Mouse (Mus musculus) embryonic facial prominence, embryonic 10.5 days (tissue): ENCODE results near the gene Gnaz. TPM values are rescaled to one million over a fixed set of nuclear protein-coding genes. Genes with fewer than 3 reads are reported as not detected.

ENCODE experiments used
- DNase-seq: peaks from one replicate; pipeline ENCODE4 v3.0.0-alpha.2; 2017; ENCODE audit warnings: low spot score
- H3K27ac ChIP-seq: fragments of 300-500 bp; sonication (generic); replicated peaks from 2 replicates; pipeline ENCODE4 v1.5.1; 2016; ENCODE audit warnings: mild to moderate bottlenecking
- H3K27me3 ChIP-seq: fragments of 300-500 bp; sonication (generic); replicated peaks from 2 replicates; pipeline ENCODE4 v1.6.1; 2016; ENCODE audit warnings: low read depth, mild to moderate bottlenecking; ENCODE audit not compliant: poor library complexity, severe bottlenecking
- H3K36me3 ChIP-seq: fragments of 300-500 bp; sonication (generic); replicated peaks from 2 replicates; pipeline ENCODE4 v1.6.1; 2016; ENCODE audit warnings: mild to moderate bottlenecking, moderate library complexity
- H3K4me1 ChIP-seq: fragments of 300-500 bp; sonication (generic); 2 replicates; pipeline ENCODE4 v1.6.1; 2016
- H3K4me3 ChIP-seq: fragments of 300-500 bp; sonication (generic); 2 replicates; pipeline ENCODE4 v1.5.1; 2016; ENCODE audit warnings: mild to moderate bottlenecking, moderate library complexity
- H3K9me3 ChIP-seq: fragments of 300-500 bp; sonication (generic); 2 replicates; pipeline ENCODE4 v1.6.1; 2016; ENCODE audit warnings: mild to moderate bottlenecking
- WGBS: fragments of 180-500 bp; shearing (Covaris S2); methylation state at CpG from one replicate; pipeline ENCODE4 v1.1.7; 2016; 5-methylcytosine and 5-hydroxymethylcytosine counted together
- polyA plus RNA-seq: library from polyadenylated mRNA; unstranded; fragments of >200 nt; fragmentation: Nextera tagmentation; extraction: Ambion mirVana; gene quantifications from 2 replicates; pipeline ENCODE4 v1.2.1, GENCODE M21; 2016

Gnaz gene
- polyA plus RNA-seq, 1 experiment from 2014 or later, result 5.1 TPM

DNA sequence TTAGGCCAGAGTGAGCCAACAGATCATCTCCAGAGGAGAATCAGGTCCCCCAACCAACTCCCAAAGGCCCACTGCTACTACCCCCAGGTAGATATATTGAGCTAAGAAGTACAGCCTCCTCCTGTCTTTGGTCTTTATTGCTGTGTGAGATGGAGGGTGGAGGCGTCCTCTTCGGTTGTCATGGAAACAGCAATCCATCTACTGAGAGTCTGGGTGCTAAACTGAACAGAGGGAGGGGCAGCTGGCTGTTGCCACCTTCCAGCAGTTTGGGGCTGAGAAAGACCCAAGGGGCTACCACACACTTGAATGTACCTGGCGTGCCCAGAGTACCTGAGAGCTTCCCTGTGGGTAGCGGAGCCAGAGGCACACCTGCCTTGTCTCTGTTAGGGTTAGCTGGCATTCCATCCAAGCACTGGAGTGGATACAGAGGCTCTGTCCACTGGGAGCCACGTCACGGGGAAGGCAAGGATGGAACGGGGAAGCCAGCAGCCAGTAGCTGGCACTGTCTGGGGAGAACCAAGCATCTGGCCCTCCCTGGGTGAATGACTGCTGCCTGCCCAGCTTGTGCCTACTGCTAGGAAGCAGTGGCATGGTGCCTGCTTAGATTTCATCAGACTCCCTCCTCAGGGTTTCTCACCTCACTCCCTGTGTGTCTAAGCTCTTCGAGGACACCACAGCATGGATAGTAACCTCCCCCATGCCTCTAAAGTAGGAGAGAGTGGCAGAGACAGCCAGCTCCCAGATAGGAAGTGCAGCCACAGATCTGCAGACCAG lies 40.1 kb downstream of the Gnaz start:
- no peak for DNase-seq
- Histone ChIP-seq H3K4me3 (no peak overlapping the region), H3K27me3 (0 out of 2 replicates have a peak, but pooled peaks cover 3% of the 10 kb centered on the region), H3K9me3 (no peaks in the 10 kb centered on the region), H3K27ac (no peak overlapping the region), H3K4me1 (peaks cover 15% of the 10 kb centered on the region), H3K36me3 (no peaks in the 10 kb centered on the region)
- WGBS, result 64% methylated on average over 8 of the region's 8 CpGs

DNA sequence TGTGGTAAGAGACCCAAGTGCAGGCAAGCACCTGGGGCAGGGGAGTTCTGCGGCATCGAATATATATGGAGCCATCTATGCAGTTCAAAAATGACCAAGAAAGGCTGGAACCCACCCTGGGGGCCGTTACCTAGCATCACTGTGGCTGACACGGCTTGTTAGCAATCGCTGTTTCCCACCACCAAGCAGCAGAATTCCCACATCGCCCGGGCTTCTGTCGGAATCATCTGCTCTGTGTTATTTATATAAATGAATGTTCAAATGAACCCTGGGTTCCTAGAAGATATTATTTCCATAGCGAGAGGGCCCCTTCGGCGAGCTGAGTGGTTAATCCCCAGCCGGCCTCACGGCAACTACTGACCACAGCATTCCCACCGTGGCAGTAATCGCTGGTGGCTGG lies 43.7 kb downstream of the Gnaz start:
- Histone ChIP-seq H3K9me3 (no peaks in the 10 kb centered on the region), H3K36me3 (no peaks in the 10 kb centered on the region), H3K27me3 (0 out of 2 replicates have a peak, but pooled peaks cover 3% of the 10 kb centered on the region), H3K4me3 (no peak overlapping the region), H3K27ac (no peak overlapping the region), H3K4me1 (peaks cover 18% of the 10 kb centered on the region)
- DNase-seq, result no peak
- WGBS, result 93% methylated on average over 15 of the region's 15 CpGs

DNA sequence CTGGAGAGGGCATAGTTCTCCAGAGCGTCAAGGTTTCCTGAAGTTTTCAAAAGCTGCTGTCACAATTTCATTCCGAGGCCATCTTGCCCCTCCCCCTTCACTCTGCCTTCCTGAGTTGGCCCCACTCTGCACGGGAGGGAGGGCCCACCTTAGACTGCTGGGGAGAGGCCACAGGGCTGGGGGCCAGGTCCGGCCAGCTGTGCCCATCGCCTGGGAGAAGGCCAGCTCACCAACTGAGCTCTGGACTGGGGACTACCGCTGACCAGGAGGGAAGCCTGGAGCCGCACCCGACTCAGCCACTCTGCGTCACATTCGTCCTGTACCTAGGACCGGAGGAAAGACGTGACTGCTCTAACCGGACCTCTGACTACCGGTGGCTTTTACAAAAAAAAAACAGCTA lies 48.5 kb downstream of the Gnaz start:
- H3K4me1 ChIP-seq, result peaks cover 6% of the 10 kb centered on the region
- DNase-seq, result no peak
- no peaks in the 10 kb centered on the region for H3K36me3 ChIP-seq
- 67% methylated on average over 14 of the region's 14 CpGs for WGBS
- no peaks in the 10 kb centered on the region for H3K27me3 ChIP-seq
- H3K27ac ChIP-seq, result peak overlapping the region; percentile 21; the same call in 1 of the 2 replicates
- no peak overlapping the region for H3K4me3 ChIP-seq
- H3K9me3 ChIP-seq, result no peaks in the 10 kb centered on the region

DNA sequence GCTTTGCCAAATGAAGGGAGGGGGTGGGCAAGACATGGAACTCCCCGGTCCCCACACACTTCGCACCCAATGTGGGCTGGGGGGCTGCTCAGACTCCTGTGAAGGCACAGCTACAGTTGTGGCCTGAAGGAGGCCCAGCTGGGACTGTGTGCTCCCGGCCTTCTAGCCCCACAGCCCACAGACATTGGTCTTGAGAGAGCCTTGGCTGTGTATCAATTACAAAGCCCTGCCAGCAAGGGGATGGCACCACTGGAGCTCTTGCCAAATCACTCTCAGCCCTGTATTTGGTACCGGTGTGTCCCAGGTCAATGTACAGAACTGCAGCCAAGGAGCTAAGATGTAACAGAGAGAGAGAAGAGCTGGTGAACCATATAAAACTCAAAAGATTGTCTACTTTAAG lies 49.5 kb downstream of the Gnaz start:
- H3K4me3 ChIP-seq, result no peak overlapping the region
- 91% methylated on average over 4 of the region's 4 CpGs for WGBS
- DNase-seq, result no peak
- H3K27me3 ChIP-seq, result no peaks in the 10 kb centered on the region
- H3K9me3 ChIP-seq, result no peaks in the 10 kb centered on the region
- H3K36me3 ChIP-seq, result no peaks in the 10 kb centered on the region
- no peak overlapping the region for H3K27ac ChIP-seq
- H3K4me1 ChIP-seq, result peaks cover 6% of the 10 kb centered on the region

DNA sequence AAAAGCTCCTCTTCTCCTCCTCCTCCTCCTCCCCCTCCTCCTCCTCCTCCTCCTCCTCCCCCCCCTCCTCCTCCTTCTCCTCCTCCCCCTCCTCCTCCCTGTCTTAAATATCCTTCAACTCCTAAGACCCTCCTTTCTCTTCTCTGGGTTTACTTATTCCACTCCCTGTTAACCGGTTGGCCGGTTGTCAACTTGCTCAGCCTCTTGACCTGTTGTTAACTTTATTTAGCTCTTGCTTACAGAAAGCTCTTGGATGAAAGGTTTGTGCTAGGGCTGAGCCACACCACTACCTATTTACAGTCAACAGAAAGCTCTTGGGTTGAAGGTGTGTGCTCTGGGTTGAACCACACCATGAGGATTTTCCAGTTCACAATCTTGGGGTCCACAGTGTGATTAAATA lies 53.3 kb downstream of the Gnaz start:
- H3K27me3 ChIP-seq, result no peaks in the 10 kb centered on the region
- no peaks in the 10 kb centered on the region for H3K36me3 ChIP-seq
- 55% methylated on average over 2 of the region's 2 CpGs for WGBS
- H3K27ac ChIP-seq, result no peak overlapping the region
- H3K4me1 ChIP-seq, result peaks cover 4% of the 10 kb centered on the region
- H3K4me3 ChIP-seq, result no peak overlapping the region
- no peaks in the 10 kb centered on the region for H3K9me3 ChIP-seq
- no peak for DNase-seq

DNA sequence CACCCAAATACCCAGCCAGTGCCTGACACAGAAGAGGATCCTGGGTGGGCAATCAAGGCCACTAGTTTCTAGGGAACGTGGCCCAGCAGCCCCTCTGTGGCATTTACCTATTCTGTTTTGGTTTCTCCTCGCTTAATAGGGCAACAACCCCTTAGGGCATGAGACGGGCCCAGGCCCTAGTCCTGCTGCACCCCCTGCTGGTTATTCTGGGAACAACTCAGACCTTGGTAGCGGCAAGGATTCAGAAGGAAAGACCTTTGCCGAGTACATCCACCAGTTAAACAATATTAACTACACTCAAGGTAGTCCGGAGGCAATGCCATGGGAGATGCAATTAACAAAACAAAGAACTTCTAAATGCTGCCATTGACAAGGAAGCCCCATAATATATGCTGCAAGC lies 54.2 kb downstream of the Gnaz start:
- Histone ChIP-seq H3K4me1 (no peaks in the 10 kb centered on the region), H3K27ac (no peak overlapping the region), H3K4me3 (no peak overlapping the region), H3K36me3 (no peaks in the 10 kb centered on the region), H3K27me3 (no peaks in the 10 kb centered on the region), H3K9me3 (no peaks in the 10 kb centered on the region)
- WGBS, result 16% methylated on average over 6 of the region's 6 CpGs
- DNase-seq, result peak; percentile 78

DNA sequence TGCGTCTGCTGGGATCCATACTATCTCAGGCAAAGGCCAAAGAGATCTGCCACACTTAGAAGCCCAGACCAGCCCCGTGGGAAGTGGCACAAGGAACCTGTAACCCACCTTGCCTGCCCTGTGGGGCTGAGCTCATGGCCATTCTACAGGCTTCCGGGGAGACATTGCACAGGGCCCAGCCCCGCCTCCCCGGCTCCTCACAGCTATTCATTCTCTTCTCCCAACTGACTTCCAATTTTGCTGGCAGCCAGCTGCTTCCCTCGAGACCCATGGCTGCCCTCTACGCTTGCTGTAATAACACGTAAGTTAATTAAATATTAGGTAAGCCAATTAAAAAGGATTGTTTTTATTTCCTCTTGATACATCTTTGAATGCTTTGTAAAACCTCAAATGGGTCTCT lies 59.5 kb downstream of the Gnaz start:
- Histone ChIP-seq H3K4me3 (no peak overlapping the region), H3K9me3 (no peaks in the 10 kb centered on the region), H3K4me1 (no peaks in the 10 kb centered on the region), H3K36me3 (no peaks in the 10 kb centered on the region), H3K27me3 (no peaks in the 10 kb centered on the region), H3K27ac (no peak overlapping the region)
- 65% methylated on average over 8 of the region's 8 CpGs for WGBS
- DNase-seq, result no peak

DNA sequence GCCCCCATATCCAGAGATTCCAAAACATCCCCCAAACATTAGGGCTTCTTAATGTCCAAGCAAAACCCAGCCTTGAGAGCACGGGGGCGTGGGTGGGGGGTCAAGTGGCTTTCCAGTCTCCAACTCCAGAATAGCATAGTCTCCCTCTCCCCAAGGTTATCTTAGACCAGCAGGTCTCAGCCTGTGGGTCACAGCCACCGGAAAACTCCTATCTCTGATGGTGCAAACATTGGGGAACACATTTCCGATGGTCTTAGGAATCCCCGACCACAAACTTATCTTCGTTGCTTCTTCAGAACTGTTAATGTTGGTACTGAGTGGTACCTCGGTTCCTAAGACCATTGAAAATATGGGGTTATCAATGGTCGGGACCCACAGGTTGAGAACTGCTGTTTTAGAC lies 61.8 kb downstream of the Gnaz start:
- Histone ChIP-seq H3K4me3 (no peak overlapping the region), H3K27me3 (no peaks in the 10 kb centered on the region), H3K4me1 (peaks cover 16% of the 10 kb centered on the region), H3K9me3 (no peaks in the 10 kb centered on the region), H3K36me3 (no peaks in the 10 kb centered on the region), H3K27ac (no peak overlapping the region)
- WGBS, result 88% methylated on average over 8 of the region's 8 CpGs
- no peak for DNase-seq

DNA sequence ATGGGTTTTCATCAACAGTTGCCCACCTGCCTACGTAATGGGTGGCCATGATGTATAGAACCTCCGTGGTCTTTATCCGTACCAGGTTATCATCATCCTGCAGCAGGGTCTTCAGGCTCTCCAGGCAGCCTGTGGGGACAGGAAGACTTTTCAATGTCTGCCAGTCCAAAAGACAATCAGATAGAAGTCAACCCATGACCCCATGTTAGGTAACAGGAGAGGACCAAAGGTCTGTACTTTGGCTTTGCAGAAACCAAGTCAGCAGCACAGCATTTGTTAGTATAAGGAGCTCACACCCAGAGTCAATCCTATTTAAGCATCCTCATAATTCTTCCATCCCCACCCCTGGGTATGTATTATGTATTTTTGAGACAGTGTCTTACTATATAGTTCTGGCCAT lies 62.7 kb downstream of the Gnaz start:
- no peak overlapping the region for H3K27ac ChIP-seq
- H3K27me3 ChIP-seq, result no peaks in the 10 kb centered on the region
- no peak for DNase-seq
- H3K4me1 ChIP-seq, result peaks cover 19% of the 10 kb centered on the region
- no peaks in the 10 kb centered on the region for H3K36me3 ChIP-seq
- 92% methylated on average over 3 of the region's 3 CpGs for WGBS
- no peaks in the 10 kb centered on the region for H3K9me3 ChIP-seq
- H3K4me3 ChIP-seq, result no peak overlapping the region

DNA sequence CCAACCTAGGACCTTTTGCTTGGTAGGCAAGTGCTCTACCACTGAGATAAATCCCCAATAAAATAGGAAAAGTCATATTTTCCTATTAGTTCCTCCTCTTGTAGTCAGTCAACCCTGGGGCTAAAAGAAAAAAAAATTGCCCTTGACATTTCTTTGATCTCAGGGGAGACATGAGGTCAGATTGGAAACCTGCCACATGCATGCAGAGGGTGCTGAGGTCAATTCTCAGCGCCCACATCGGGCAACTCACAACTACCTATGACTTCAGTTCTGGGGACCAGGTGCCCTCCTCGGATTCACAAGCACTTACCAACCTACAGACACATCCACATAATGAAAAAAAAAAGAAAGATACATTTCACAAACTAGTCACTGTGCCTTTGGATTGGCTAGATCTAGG lies 63.3 kb downstream of the Gnaz start:
- no peak overlapping the region for H3K27ac ChIP-seq
- no peaks in the 10 kb centered on the region for H3K9me3 ChIP-seq
- no peaks in the 10 kb centered on the region for H3K36me3 ChIP-seq
- H3K4me3 ChIP-seq, result no peak overlapping the region
- peaks cover 19% of the 10 kb centered on the region for H3K4me1 ChIP-seq
- no peaks in the 10 kb centered on the region for H3K27me3 ChIP-seq
- DNase-seq, result no peak
- whole genome bisulfite sequencing, result 83% methylated on average over 3 of the region's 3 CpGs

DNA sequence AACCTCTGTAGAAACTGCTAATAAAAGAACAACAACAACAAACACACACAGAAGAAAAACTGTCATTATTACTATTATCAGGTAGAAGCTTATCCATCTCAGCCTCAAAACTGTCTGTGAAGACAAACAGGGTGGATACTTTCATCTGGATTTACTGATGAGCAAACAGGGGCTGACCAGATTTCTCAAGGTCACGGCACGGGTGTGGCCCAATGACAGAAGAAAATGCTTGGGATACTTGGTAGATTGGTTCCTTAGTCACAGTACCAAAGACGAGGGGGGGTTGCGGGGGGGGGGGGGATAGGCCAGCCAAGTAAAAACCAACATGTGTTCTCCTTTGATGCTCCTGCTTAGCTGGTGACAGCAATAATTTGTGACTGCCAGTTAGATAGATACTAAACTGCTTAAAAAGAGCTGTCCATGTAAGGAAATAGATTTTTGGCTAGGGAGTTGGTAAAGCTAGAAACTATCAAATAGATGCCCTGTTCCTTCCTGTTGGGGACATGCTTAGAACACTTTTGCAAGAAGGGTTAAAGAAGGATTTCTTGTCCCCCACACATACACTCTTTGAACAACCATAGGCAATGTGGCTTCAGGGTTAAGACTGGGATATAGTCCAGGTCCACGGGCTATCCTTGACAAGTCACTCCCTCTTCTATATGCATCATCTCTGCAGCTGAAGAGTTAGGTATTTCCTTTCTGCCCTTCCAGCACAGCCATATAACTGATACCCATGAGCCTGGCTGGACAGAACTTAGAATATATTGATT lies 64.6 kb downstream of the Gnaz start:
- H3K27ac ChIP-seq, result no peak overlapping the region
- no peaks in the 10 kb centered on the region for H3K27me3 ChIP-seq
- DNase-seq, result no peak
- H3K36me3 ChIP-seq, result no peaks in the 10 kb centered on the region
- WGBS, result 79% methylated on average over 5 of the region's 5 CpGs
- H3K4me3 ChIP-seq, result no peak overlapping the region
- H3K4me1 ChIP-seq, result peaks cover 30% of the 10 kb centered on the region
- no peaks in the 10 kb centered on the region for H3K9me3 ChIP-seq

DNA sequence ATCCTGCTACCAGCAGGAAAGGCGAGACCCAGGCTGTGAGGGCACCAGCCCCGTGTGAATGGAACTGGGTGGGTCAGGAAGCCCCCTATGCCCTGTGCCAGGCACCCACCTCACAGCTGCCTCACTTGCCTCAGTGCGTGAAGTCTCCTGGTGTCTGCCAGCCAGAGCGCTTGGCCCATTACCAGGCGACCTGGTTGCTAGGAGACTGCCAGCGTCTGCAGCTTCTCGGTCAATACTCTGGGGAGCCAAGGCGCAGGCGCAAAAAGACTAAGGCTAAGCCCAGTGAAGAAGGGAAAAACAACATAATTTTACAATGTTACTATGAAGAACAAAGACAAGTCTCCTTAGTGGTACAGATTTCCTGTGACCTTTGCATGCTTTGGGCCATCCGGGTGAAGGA lies 65.4 kb downstream of the Gnaz start, which contains the start of gene Rsph14:
Gene Rsph14 (minus strand): TSS at position 192 of the 400 bp plus-strand sequence.
- DNase-seq, result peak; percentile 71
- Histone ChIP-seq H3K27ac (peak within 1 kb of the TSS; percentile 57; the same call in 1 of the 2 replicates), H3K4me3 (0 out of 2 replicates have a peak within 1 kb of the TSS, but pooled peaks have one; percentile 25), H3K9me3 (no peaks in the 10 kb centered on the region), H3K36me3 (no peaks in the 10 kb centered on the region), H3K4me1 (peaks cover 37% of the 10 kb centered on the region), H3K27me3 (no peaks in the 10 kb centered on the region)
- 28% methylated on average over 10 of the region's 10 CpGs for WGBS

DNA sequence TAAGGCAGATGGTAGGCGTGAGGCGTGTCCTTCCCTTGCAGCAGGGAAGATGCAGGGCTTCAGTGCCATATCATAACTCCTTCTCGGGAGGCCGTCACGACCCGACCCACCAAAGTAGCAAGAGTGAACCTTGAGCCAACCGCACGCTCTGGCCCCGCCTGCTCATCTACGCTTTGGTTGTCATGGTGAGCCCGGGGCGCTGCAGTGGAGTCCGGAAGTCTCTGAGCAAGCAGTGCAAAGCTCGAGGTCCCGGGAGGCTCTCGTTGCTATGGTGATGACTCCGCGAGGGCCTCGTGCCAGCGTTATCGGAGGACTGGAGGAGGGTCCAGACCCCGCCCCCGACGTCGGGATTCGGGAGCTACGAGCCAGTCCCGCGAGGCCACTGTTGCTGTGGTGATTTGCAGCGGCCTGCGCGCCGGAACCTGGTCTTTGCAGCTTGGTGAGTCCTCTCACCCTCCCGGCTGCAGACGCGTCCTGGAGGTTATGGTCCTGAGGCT lies 70.0 kb downstream of the Gnaz start, which contains the start of gene Rab36:
Gene Rab36 (plus strand): TSS at position 176 of the 497 bp plus-strand sequence.
- Histone ChIP-seq H3K36me3 (no peaks in the 10 kb centered on the region), H3K4me1 (peaks cover 48% of the 10 kb centered on the region), H3K27me3 (no peaks in the 10 kb centered on the region), H3K27ac (peak within 1 kb of the TSS; percentile 91), H3K4me3 (peak within 1 kb of the TSS; percentile 66), H3K9me3 (no peaks in the 10 kb centered on the region)
- peak; percentile 99 for DNase-seq
- under 1% methylated on average over 36 of the region's 36 CpGs for WGBS
